Mouse (Mus musculus): ENCODE results near the gene Ccdc151. TPM values are rescaled to one million over a fixed set of nuclear protein-coding genes. Genes with fewer than 3 reads are reported as not detected.

Ccdc151 gene
- polyA plus RNA-seq, 1 experiment from 2014 or later: not detected

DNA sequence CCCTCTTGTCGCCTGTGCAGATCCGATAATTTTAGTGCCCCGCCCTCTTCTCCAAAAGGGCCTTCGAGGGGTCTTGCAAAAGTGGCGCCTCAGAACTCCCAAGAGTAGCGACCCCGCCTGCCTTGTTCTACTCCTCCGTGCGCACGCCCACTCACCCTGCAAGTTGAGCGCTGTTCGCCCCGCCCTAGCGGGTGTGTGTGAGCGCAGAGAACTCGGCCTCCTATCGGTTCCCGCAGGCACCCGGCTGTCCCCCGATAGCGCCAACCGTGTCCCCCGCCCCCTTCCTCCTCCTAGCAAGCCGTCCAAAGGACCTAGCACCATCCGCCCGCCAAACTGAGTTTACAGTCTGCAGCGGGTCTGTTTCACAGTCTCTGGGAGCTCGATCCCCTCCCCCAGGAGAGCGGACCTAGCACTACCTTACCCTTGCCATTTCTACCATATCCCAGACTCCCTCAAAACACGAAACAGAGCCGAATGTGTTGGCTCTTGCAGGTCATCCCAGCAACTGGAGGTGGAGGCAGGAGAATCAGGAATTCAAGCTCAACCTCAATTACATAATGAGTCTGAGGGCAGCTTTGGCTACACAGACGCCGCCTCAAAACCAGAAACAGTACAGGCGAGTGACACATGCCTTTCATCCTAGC, 39.9 kb downstream of the Ccdc151 start:
- peak; percentile 67; the same call in 1 of the 2 replicates for ATAC-seq (ENCODE audit: insufficient number of reproducible peaks, insufficient read depth, low FRiP score, low read depth)
- no peaks in the 10 kb centered on the region for H3K9me3 ChIP-seq (ENCODE audit: control insufficient read depth, low read length)
- 2% methylated on average over 34 of the region's 34 CpGs for WGBS
- H3K36me3 ChIP-seq (ENCODE audit: control insufficient read depth, insufficient read depth, low read length): 0 out of 2 replicates have a peak, but pooled peaks cover 4% of the 10 kb centered on the region
- peak overlapping the region; percentile 31 to 46 for H3K4me3 ChIP-seq (ENCODE audit: control insufficient read depth in 1 of 2, insufficient read depth in 1 of 2, low read depth in 1 of 2, low read length in 2 of 2)
- peak overlapping the region; percentile 67 for H3K9ac ChIP-seq (ENCODE audit: low read length)
- H3K4me1 ChIP-seq (ENCODE audit: control insufficient read depth in 2 of 2, insufficient read depth in 2 of 2, low read length in 2 of 2): peaks cover 20 to 36% of the 10 kb centered on the region in 2 experiments
- H3K4me2 ChIP-seq (ENCODE audit: low read length): peak overlapping the region; percentile 77
- peak overlapping the region in 1 of 2 experiments; percentile 37; a peak in 1 of 4 replicates for H3K27ac ChIP-seq (replicated peaks in 1 of 2; ENCODE audit: control insufficient read depth in 1 of 2, insufficient read depth in 1 of 2, low read depth in 2 of 2, low read length in 2 of 2)
- H3K27me3 ChIP-seq (ENCODE audit: control insufficient read depth, insufficient read depth, low read length): peaks cover 19% of the 10 kb centered on the region

DNA sequence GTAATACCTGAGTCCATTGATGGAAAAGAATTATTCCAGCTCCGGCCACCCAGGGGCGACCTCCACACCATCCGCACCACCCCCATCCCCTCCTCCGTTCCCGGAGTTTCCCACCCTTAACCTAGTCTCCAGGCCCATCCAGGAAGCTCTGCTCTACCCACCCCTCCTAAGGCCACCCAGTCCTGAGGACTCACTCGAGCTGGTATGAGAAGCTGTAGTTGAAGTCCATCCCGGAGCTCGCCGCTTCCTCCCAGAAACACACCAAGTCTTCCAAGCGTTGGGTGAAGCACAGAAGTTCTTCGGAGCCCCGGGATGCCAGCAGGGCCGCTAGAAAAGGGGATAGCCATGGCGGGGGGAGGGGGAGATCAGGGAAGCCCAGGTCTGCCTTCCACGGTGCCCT, 40.4 kb downstream of the Ccdc151 start:
- Histone ChIP-seq H3K4me1 (ENCODE audit: control insufficient read depth in 2 of 2, insufficient read depth in 2 of 2, low read length in 2 of 2) (peaks cover 20 to 36% of the 10 kb centered on the region in 2 experiments), H3K36me3 (ENCODE audit: control insufficient read depth, insufficient read depth, low read length) (0 out of 2 replicates have a peak, but pooled peaks cover 9% of the 10 kb centered on the region), H3K9me3 (ENCODE audit: control insufficient read depth, low read length) (no peaks in the 10 kb centered on the region), H3K27ac (replicated peaks in 1 of 2; ENCODE audit: control insufficient read depth in 1 of 2, insufficient read depth in 1 of 2, low read depth in 2 of 2, low read length in 2 of 2) (no peak overlapping the region), H3K9ac (ENCODE audit: low read length) (peak overlapping the region; percentile 67), H3K27me3 (ENCODE audit: control insufficient read depth, insufficient read depth, low read length) (peaks cover 19% of the 10 kb centered on the region), H3K4me3 (ENCODE audit: control insufficient read depth in 1 of 2, insufficient read depth in 1 of 2, low read depth in 1 of 2, low read length in 2 of 2) (peak overlapping the region; percentile 31 to 46), H3K4me2 (ENCODE audit: low read length) (peak overlapping the region; percentile 77)
- ATAC-seq (ENCODE audit: insufficient number of reproducible peaks, insufficient read depth, low FRiP score, low read depth): no peak
- WGBS: 2% methylated on average over 15 of the region's 15 CpGs

GRCm38 (mm10) chr9:21961366-21961980, 41.0 kb downstream of the Ccdc151 start:
- ATAC-seq (ENCODE audit: insufficient number of reproducible peaks, insufficient read depth, low FRiP score, low read depth): no peak
- Histone ChIP-seq H3K36me3 (ENCODE audit: control insufficient read depth, insufficient read depth, low read length) (0 out of 2 replicates have a peak, but pooled peaks cover 9% of the 10 kb centered on the region), H3K9me3 (ENCODE audit: control insufficient read depth, low read length) (no peaks in the 10 kb centered on the region), H3K4me1 (ENCODE audit: control insufficient read depth in 2 of 2, insufficient read depth in 2 of 2, low read length in 2 of 2) (peaks cover 20 to 39% of the 10 kb centered on the region in 2 experiments), H3K27ac (replicated peaks in 1 of 2; ENCODE audit: control insufficient read depth in 1 of 2, insufficient read depth in 1 of 2, low read depth in 2 of 2, low read length in 2 of 2) (no peak overlapping the region), H3K9ac (ENCODE audit: low read length) (peak overlapping the region; percentile 67; the same call in 1 of the 2 replicates), H3K27me3 (ENCODE audit: control insufficient read depth, insufficient read depth, low read length) (peaks cover 19% of the 10 kb centered on the region), H3K4me2 (ENCODE audit: low read length) (peak overlapping the region; percentile 77), H3K4me3 (ENCODE audit: control insufficient read depth in 1 of 2, insufficient read depth in 1 of 2, low read depth in 1 of 2, low read length in 2 of 2) (peak overlapping the region; percentile 31 to 46)
- 2% methylated on average over 35 of the region's 35 CpGs for WGBS

DNA sequence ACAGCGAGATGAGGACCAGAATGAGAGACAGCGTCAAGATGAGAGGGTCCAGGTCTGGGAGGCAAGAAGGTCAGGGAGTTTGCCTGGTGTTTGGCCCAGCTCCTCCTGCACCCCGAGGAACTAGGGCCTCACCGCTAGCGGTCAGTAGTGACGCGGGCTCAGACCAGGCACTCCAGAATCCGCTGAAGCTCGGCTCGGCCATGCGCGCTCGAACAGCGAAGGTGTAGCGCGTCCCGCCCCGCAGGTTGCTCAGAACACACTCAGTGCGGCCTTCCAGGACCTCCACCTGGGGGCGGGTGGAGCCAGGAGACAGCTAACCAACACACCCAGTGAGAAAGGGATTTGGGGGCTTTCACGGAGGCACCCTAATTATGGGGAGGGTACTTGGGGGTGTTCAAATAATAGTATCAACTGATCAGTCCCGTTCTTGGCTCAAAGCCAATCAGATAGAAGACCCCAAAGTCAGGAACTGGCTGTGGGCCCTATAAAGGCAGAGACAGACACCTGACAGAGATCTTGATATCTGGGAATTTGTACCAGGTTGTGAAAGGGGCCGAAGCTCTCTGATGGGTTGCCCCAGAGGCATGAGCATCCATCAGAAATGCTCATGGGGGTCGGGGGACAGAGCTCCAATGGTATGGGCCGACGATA, 41.8 kb downstream of the Ccdc151 start:
- ATAC-seq (ENCODE audit: insufficient number of reproducible peaks, insufficient read depth, low FRiP score, low read depth): no peak
- Histone ChIP-seq H3K27ac (replicated peaks in 1 of 2; ENCODE audit: control insufficient read depth in 1 of 2, insufficient read depth in 1 of 2, low read depth in 2 of 2, low read length in 2 of 2) (no peak overlapping the region), H3K4me2 (ENCODE audit: low read length) (peak overlapping the region; percentile 77), H3K9me3 (ENCODE audit: control insufficient read depth, low read length) (no peaks in the 10 kb centered on the region), H3K4me3 (ENCODE audit: control insufficient read depth in 1 of 2, insufficient read depth in 1 of 2, low read depth in 1 of 2, low read length in 2 of 2) (no peak overlapping the region; a peak in 1 of 4 replicates), H3K27me3 (ENCODE audit: control insufficient read depth, insufficient read depth, low read length) (peaks cover 19% of the 10 kb centered on the region), H3K4me1 (ENCODE audit: control insufficient read depth in 2 of 2, insufficient read depth in 2 of 2, low read length in 2 of 2) (peaks cover 20 to 42% of the 10 kb centered on the region in 2 experiments), H3K36me3 (ENCODE audit: control insufficient read depth, insufficient read depth, low read length) (0 out of 2 replicates have a peak, but pooled peaks cover 9% of the 10 kb centered on the region), H3K9ac (ENCODE audit: low read length) (no peak overlapping the region)
- WGBS: 13% methylated on average over 26 of the region's 26 CpGs

DNA sequence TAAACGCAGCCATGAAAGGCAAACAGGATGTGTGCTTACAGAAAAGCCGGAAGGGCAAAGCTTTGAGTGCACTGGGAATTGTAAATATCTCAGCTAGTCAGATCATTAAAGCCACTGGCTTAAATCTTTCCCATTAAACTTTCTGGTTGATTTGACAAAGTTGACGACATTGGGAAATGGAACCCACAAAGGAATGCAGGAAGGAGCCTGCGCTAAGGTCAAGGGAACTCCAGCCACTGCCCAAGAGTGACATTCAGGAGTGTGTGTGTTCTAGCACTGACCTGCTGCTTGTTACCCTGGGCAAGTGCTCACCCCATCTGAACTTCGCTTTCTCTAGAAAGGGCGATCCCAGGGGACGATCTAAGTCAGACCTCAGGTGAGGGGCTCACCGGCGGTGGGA, 42.3 kb downstream of the Ccdc151 start:
- H3K9me3 ChIP-seq (ENCODE audit: control insufficient read depth, low read length): no peaks in the 10 kb centered on the region
- H3K9ac ChIP-seq (ENCODE audit: low read length): no peak overlapping the region
- no peak for ATAC-seq (ENCODE audit: insufficient number of reproducible peaks, insufficient read depth, low FRiP score, low read depth)
- no peak overlapping the region for H3K4me3 ChIP-seq (ENCODE audit: control insufficient read depth in 1 of 2, insufficient read depth in 1 of 2, low read depth in 1 of 2, low read length in 2 of 2)
- H3K36me3 ChIP-seq (ENCODE audit: control insufficient read depth, insufficient read depth, low read length): 0 out of 2 replicates have a peak, but pooled peaks cover 9% of the 10 kb centered on the region
- H3K4me1 ChIP-seq (ENCODE audit: control insufficient read depth in 2 of 2, insufficient read depth in 2 of 2, low read length in 2 of 2): peaks cover 20 to 42% of the 10 kb centered on the region in 2 experiments
- H3K27me3 ChIP-seq (ENCODE audit: control insufficient read depth, insufficient read depth, low read length): peaks cover 19% of the 10 kb centered on the region
- WGBS: 55% methylated on average over 9 of the region's 9 CpGs
- H3K27ac ChIP-seq (replicated peaks in 1 of 2; ENCODE audit: control insufficient read depth in 1 of 2, insufficient read depth in 1 of 2, low read depth in 2 of 2, low read length in 2 of 2): no peak overlapping the region
- peak overlapping the region; percentile 77; the same call in 1 of the 2 replicates for H3K4me2 ChIP-seq (ENCODE audit: low read length)

DNA sequence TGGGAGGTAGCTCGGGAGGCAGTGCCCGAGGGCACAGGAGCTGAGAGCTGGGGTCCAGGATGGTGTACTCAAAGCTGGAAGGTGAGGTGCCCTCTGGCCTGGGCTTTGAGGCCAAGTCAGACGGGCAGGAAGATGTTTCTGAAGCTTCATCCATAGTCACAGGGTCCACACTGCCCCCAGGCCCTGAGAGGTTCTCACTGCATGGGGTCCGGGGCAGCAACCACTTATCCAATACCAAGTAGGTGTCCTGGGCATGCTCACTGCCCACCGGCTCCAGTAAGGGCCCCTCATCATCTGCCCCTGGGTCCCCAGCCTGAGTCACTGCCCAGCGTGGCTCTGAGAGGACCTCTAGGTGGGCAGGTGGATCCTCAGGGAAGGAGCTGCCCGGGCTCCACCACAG, 43.2 kb downstream of the Ccdc151 start:
- H3K9me3 ChIP-seq (ENCODE audit: control insufficient read depth, low read length): no peaks in the 10 kb centered on the region
- H3K36me3 ChIP-seq (ENCODE audit: control insufficient read depth, insufficient read depth, low read length): 0 out of 2 replicates have a peak, but pooled peaks cover 9% of the 10 kb centered on the region
- no peak overlapping the region for H3K27ac ChIP-seq (replicated peaks in 1 of 2; ENCODE audit: control insufficient read depth in 1 of 2, insufficient read depth in 1 of 2, low read depth in 2 of 2, low read length in 2 of 2)
- H3K27me3 ChIP-seq (ENCODE audit: control insufficient read depth, insufficient read depth, low read length): peaks cover 19% of the 10 kb centered on the region
- no peak for ATAC-seq (ENCODE audit: insufficient number of reproducible peaks, insufficient read depth, low FRiP score, low read depth)
- no peak overlapping the region for H3K4me2 ChIP-seq (ENCODE audit: low read length)
- H3K4me1 ChIP-seq (ENCODE audit: control insufficient read depth in 2 of 2, insufficient read depth in 2 of 2, low read length in 2 of 2): peaks cover 20 to 42% of the 10 kb centered on the region in 2 experiments
- H3K9ac ChIP-seq (ENCODE audit: low read length): no peak overlapping the region
- 91% methylated on average over 7 of the region's 7 CpGs for WGBS
- no peak overlapping the region for H3K4me3 ChIP-seq (ENCODE audit: control insufficient read depth in 1 of 2, insufficient read depth in 1 of 2, low read depth in 1 of 2, low read length in 2 of 2)

- ATAC-seq (ENCODE audit: insufficient number of reproducible peaks, insufficient read depth, low FRiP score, low read depth): no peak
- Histone ChIP-seq H3K36me3 (ENCODE audit: control insufficient read depth, insufficient read depth, low read length) (0 out of 2 replicates have a peak, but pooled peaks cover 9% of the 10 kb centered on the region), H3K9ac (ENCODE audit: low read length) (no peak overlapping the region), H3K9me3 (ENCODE audit: control insufficient read depth, low read length) (no peaks in the 10 kb centered on the region), H3K4me3 (ENCODE audit: control insufficient read depth in 1 of 2, insufficient read depth in 1 of 2, low read depth in 1 of 2, low read length in 2 of 2) (no peak overlapping the region), H3K4me2 (ENCODE audit: low read length) (no peak overlapping the region), H3K27me3 (ENCODE audit: control insufficient read depth, insufficient read depth, low read length) (peaks cover 19% of the 10 kb centered on the region), H3K27ac (replicated peaks in 1 of 2; ENCODE audit: control insufficient read depth in 1 of 2, insufficient read depth in 1 of 2, low read depth in 2 of 2, low read length in 2 of 2) (no peak overlapping the region), H3K4me1 (ENCODE audit: control insufficient read depth in 2 of 2, insufficient read depth in 2 of 2, low read length in 2 of 2) (peaks cover 16 to 36% of the 10 kb centered on the region in 2 experiments)
- WGBS: 64% methylated on average over 5 of the region's 5 CpGs
These were observed 44.1 kb downstream of the Ccdc151 start for GRCm38 (mm10) chr9:21958372-21958771.

All from heart, embryonic 14.5 days (tissue).